Mouse (Mus musculus): ENCODE results near the gene Artn.

Gene Artn

GRCm38 (mm10) chr4:117929391-117929881, at the start of gene Artn:
Gene Artn, minus strand, starts transcription at chr4:117929763.
- DNase-seq (ENCODE audit: low spot score in 2 of 2), result no peak

- no peak for DNase-seq (ENCODE audit: low spot score in 2 of 2)
These were observed 49.6 kb upstream of the Artn start for GRCm38 (mm10) chr4:117979181-117979580.

GRCm38 (mm10) chr4:117978282-117978681, 48.7 kb upstream of the Artn start:
- no peak for DNase-seq (ENCODE audit: low spot score in 2 of 2)

GRCm38 (mm10) chr4:117977841-117978240, 48.3 kb upstream of the Artn start:
- no peak for DNase-seq (ENCODE audit: low spot score in 2 of 2)

- no peak for DNase-seq (ENCODE audit: low spot score in 2 of 2)
These were observed 47.8 kb upstream of the Artn start for GRCm38 (mm10) chr4:117977371-117977770.

- no peak for DNase-seq (ENCODE audit: low spot score in 2 of 2)
These were observed 46.3 kb upstream of the Artn start for GRCm38 (mm10) chr4:117975820-117976219.

GRCm38 (mm10) chr4:117974719-117975118, 45.2 kb upstream of the Artn start:
- no peak for DNase-seq (ENCODE audit: low spot score in 2 of 2)

- DNase-seq (ENCODE audit: low spot score in 2 of 2), result no peak
These were observed 43.4 kb upstream of the Artn start for GRCm38 (mm10) chr4:117972999-117973398.

GRCm38 (mm10) chr4:117964346-117965025, 34.9 kb upstream of the Artn start:
- no peak for DNase-seq (ENCODE audit: low spot score in 2 of 2)

- no peak for DNase-seq (ENCODE audit: low spot score in 2 of 2)
These were observed 27.9 kb upstream of the Artn start for GRCm38 (mm10) chr4:117957492-117957891.

- DNase-seq (ENCODE audit: low spot score in 2 of 2), result no peak
These were observed 17.9 kb upstream of the Artn start for GRCm38 (mm10) chr4:117947493-117947892.

GRCm38 (mm10) chr4:117946639-117947305, 17.2 kb upstream of the Artn start:
- no peak for DNase-seq (ENCODE audit: low spot score in 2 of 2)

- no peak for DNase-seq (ENCODE audit: low spot score in 2 of 2)
These were observed 13.8 kb upstream of the Artn start for GRCm38 (mm10) chr4:117943317-117943716.

- DNase-seq (ENCODE audit: low spot score in 2 of 2), result no peak
These were observed 7.4 kb upstream of the Artn start for GRCm38 (mm10) chr4:117936964-117937363.

- DNase-seq (ENCODE audit: low spot score in 2 of 2), result no peak
These were observed 4.5 kb upstream of the Artn start for GRCm38 (mm10) chr4:117934081-117934480.

- no peak for DNase-seq (ENCODE audit: low spot score in 2 of 2)
These were observed 3.7 kb upstream of the Artn start for GRCm38 (mm10) chr4:117933248-117933647.

- DNase-seq (ENCODE audit: low spot score in 2 of 2), result no peak
These were observed 793 bp downstream of the Artn start for GRCm38 (mm10) chr4:117928699-117929241.

GRCm38 (mm10) chr4:117928234-117928633, 1.3 kb downstream of the Artn start:
- DNase-seq (ENCODE audit: low spot score in 2 of 2), result no peak

GRCm38 (mm10) chr4:117926545-117927482, 2.7 kb downstream of the Artn start:
- no peak for DNase-seq (ENCODE audit: low spot score in 2 of 2)

GRCm38 (mm10) chr4:117924916-117925315, 4.6 kb downstream of the Artn start:
- DNase-seq (ENCODE audit: low spot score in 2 of 2), result no peak

GRCm38 (mm10) chr4:117923450-117923849, 6.1 kb downstream of the Artn start:
- DNase-seq (ENCODE audit: low spot score in 2 of 2), result no peak

- DNase-seq (ENCODE audit: low spot score in 2 of 2), result no peak
These were observed 8.2 kb downstream of the Artn start for GRCm38 (mm10) chr4:117921358-117921757.

Data from frontal cortex, postnatal 25 days (tissue).